Mouse (Mus musculus): ENCODE data around the gene Eps15. TPM values are rescaled to one million over a fixed set of nuclear protein-coding genes. Genes with fewer than 3 reads are reported as not detected.

Eps15 gene
- polyA plus RNA-seq, 1 experiment from 2014 or later, result 45.2 TPM

DNA sequence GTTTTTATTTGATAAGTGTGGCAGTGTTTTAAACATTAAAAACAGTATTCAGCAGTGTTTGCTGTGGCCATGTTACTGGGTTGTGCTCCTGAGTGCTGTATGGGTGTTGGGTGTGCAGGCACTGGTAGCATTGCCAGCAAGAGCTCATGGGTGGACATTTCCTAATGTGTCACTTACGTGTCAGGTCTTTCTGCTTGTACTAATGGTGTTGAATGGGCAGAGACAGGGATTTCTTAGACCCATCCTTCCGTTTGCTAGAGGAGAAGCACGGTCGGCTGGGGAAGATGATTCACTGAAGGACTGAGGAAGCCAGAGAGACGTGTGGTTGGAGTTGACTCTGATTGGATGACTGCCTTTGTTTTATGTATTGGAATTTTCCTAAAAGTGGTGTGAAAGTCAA is 63.8 kb downstream of the Eps15 start:
- Histone ChIP-seq H3K27ac (ENCODE audit: low read depth, low read length) (no peak overlapping the region), H3K4me1 (replicated peaks; ENCODE audit: control insufficient read depth, insufficient read depth, low read length) (no peaks in the 10 kb centered on the region), H3K36me3 (ENCODE audit: control insufficient read depth, insufficient read depth, low read length) (no peaks in the 10 kb centered on the region), H3K9me3 (ENCODE audit: control insufficient read depth, low read length) (no peaks in the 10 kb centered on the region), H3K27me3 (ENCODE audit: control insufficient read depth, insufficient read depth, low read length) (no peaks in the 10 kb centered on the region), H3K4me2 (ENCODE audit: low read depth, low read length, severe bottlenecking) (no peak overlapping the region), H3K4me3 (ENCODE audit: low read depth, low read length) (no peak overlapping the region; the same call in 1 of the 2 replicates), H3K9ac (ENCODE audit: low read length) (no peak overlapping the region)
- WGBS, result 82% methylated on average over 5 of the region's 5 CpGs
- no peak for DNase-seq (ENCODE audit: low spot score)
- ATAC-seq (replicated peaks; ENCODE audit: low FRiP score), result no peak

- no peak overlapping the region for H3K4me3 ChIP-seq (ENCODE audit: low read depth, low read length)
Measured at GRCm38 (mm10) chr4:109378107-109378506, 98.0 kb downstream of the Eps15 start.

DNA sequence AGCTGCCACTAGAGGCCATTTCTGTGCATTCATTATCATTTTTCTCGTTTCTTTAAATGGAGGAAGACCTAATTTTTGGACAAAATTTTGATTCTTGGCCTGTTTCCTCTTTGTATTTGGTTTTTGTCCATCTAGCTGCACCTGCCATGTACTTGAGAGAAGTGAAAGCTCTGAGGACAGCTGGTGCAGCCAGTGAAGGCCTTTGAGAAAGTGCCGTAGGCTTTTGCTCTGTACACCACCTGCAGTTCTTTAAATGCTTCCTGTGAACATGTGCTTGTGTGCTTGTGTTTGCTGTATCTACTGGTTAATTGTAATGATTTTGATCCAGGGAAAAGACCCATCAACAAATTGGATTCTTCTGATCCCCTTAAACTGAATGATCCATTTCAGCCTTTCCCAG is 102.4 kb downstream of the Eps15 start:
- ATAC-seq (replicated peaks; ENCODE audit: low FRiP score), result no peak
- no peak overlapping the region for H3K4me2 ChIP-seq (ENCODE audit: low read depth, low read length, severe bottlenecking)
- H3K27me3 ChIP-seq (ENCODE audit: control insufficient read depth, insufficient read depth, low read length), result no peaks in the 10 kb centered on the region
- H3K4me1 ChIP-seq (replicated peaks; ENCODE audit: control insufficient read depth, insufficient read depth, low read length), result no peaks in the 10 kb centered on the region
- H3K9me3 ChIP-seq (ENCODE audit: control insufficient read depth, low read length), result no peaks in the 10 kb centered on the region
- no peak overlapping the region for H3K4me3 ChIP-seq (ENCODE audit: low read depth, low read length)
- H3K9ac ChIP-seq (ENCODE audit: low read length), result no peak overlapping the region
- no peak overlapping the region for H3K27ac ChIP-seq (ENCODE audit: low read depth, low read length)
- H3K36me3 ChIP-seq (ENCODE audit: control insufficient read depth, insufficient read depth, low read length), result no peaks in the 10 kb centered on the region; the same call in 1 of the 2 replicates
- DNase-seq (ENCODE audit: low spot score), result no peak
- WGBS, result 66% methylated on average over 2 of the region's 2 CpGs

More at GRCm38 (mm10) chr4:109378107-109378506, 98.0 kb downstream of the Eps15 start:
- no peak overlapping the region for H3K4me2 ChIP-seq (ENCODE audit: low read depth, low read length, severe bottlenecking)
- DNase-seq (ENCODE audit: low spot score) (no peak), ATAC-seq (replicated peaks; ENCODE audit: low FRiP score) (no peak)
- H3K9me3 ChIP-seq (ENCODE audit: control insufficient read depth, low read length), result no peaks in the 10 kb centered on the region
- 83% methylated on average over 1 of the region's 1 CpGs for WGBS
- no peak overlapping the region for H3K9ac ChIP-seq (ENCODE audit: low read length)
- H3K4me1 ChIP-seq (replicated peaks; ENCODE audit: control insufficient read depth, insufficient read depth, low read length), result no peaks in the 10 kb centered on the region
- H3K36me3 ChIP-seq (ENCODE audit: control insufficient read depth, insufficient read depth, low read length), result no peaks in the 10 kb centered on the region; the same call in 1 of the 2 replicates
- no peak overlapping the region for H3K27ac ChIP-seq (ENCODE audit: low read depth, low read length)
- no peaks in the 10 kb centered on the region for H3K27me3 ChIP-seq (ENCODE audit: control insufficient read depth, insufficient read depth, low read length)

GRCm38 (mm10) chr4:109385599-109385998 is 105.5 kb downstream of the Eps15 start:
- 37% methylated on average over 4 of the region's 4 CpGs for WGBS
- Histone ChIP-seq H3K4me1 (replicated peaks; ENCODE audit: control insufficient read depth, insufficient read depth, low read length) (no peaks in the 10 kb centered on the region), H3K9me3 (ENCODE audit: control insufficient read depth, low read length) (no peaks in the 10 kb centered on the region), H3K4me3 (ENCODE audit: low read depth, low read length) (no peak overlapping the region), H3K27me3 (ENCODE audit: control insufficient read depth, insufficient read depth, low read length) (no peaks in the 10 kb centered on the region), H3K36me3 (ENCODE audit: control insufficient read depth, insufficient read depth, low read length) (no peaks in the 10 kb centered on the region), H3K4me2 (ENCODE audit: low read depth, low read length, severe bottlenecking) (no peak overlapping the region), H3K27ac (ENCODE audit: low read depth, low read length) (no peak overlapping the region), H3K9ac (ENCODE audit: low read length) (no peak overlapping the region)
- DNase-seq (ENCODE audit: low spot score), result no peak
- ATAC-seq (replicated peaks; ENCODE audit: low FRiP score), result peak; percentile 53; the same call in 1 of the 2 replicates

GRCm38 (mm10) chr4:109393229-109393779 is 113.2 kb downstream of the Eps15 start:
- ATAC-seq (replicated peaks; ENCODE audit: low FRiP score) (no peak), DNase-seq (ENCODE audit: low spot score) (no peak)
- no peak overlapping the region for H3K4me2 ChIP-seq (ENCODE audit: low read depth, low read length, severe bottlenecking)
- H3K9me3 ChIP-seq (ENCODE audit: control insufficient read depth, low read length), result no peaks in the 10 kb centered on the region
- H3K27me3 ChIP-seq (ENCODE audit: control insufficient read depth, insufficient read depth, low read length), result no peaks in the 10 kb centered on the region
- no peak overlapping the region for H3K9ac ChIP-seq (ENCODE audit: low read length)
- WGBS, result 86% methylated on average over 6 of the region's 6 CpGs
- H3K27ac ChIP-seq (ENCODE audit: low read depth, low read length), result no peak overlapping the region
- H3K4me1 ChIP-seq (replicated peaks; ENCODE audit: control insufficient read depth, insufficient read depth, low read length), result no peaks in the 10 kb centered on the region; the same call in 1 of the 2 replicates
- H3K4me3 ChIP-seq (ENCODE audit: low read depth, low read length), result no peak overlapping the region
- no peaks in the 10 kb centered on the region for H3K36me3 ChIP-seq (ENCODE audit: control insufficient read depth, insufficient read depth, low read length)

DNA sequence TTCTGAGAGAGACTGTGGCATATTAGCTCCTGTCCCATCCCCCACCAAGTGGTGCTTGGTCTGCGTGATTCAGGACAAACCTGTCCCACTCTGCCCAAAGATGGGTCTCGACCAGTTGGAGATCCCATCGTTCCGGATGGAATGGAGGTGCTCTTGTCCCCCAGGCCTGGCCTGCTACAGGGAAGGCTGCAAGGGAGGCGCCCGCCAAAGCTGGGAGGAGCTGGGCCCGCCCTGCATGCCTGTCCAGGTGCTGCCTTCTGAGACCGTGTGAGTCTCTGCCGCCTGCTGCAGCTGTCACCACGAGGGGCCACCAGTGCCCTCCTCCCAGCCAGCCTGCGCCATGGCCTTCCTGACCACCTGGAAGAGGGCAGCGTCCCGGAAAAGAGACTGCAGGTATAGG is 113.8 kb downstream of the Eps15 start:
- H3K27me3 ChIP-seq (ENCODE audit: control insufficient read depth, insufficient read depth, low read length), result no peaks in the 10 kb centered on the region
- no peak overlapping the region for H3K27ac ChIP-seq (ENCODE audit: low read depth, low read length)
- H3K4me2 ChIP-seq (ENCODE audit: low read depth, low read length, severe bottlenecking), result no peak overlapping the region; the same call in 1 of the 2 replicates
- H3K9ac ChIP-seq (ENCODE audit: low read length), result 0 out of 2 replicates have a peak overlapping the region, but pooled peaks have one; percentile 14
- no peak overlapping the region for H3K4me3 ChIP-seq (ENCODE audit: low read depth, low read length)
- no peaks in the 10 kb centered on the region for H3K9me3 ChIP-seq (ENCODE audit: control insufficient read depth, low read length)
- ATAC-seq (replicated peaks; ENCODE audit: low FRiP score), result no peak; the same call in 1 of the 2 replicates
- H3K4me1 ChIP-seq (replicated peaks; ENCODE audit: control insufficient read depth, insufficient read depth, low read length), result no peaks in the 10 kb centered on the region; the same call in 1 of the 2 replicates
- no peaks in the 10 kb centered on the region for H3K36me3 ChIP-seq (ENCODE audit: control insufficient read depth, insufficient read depth, low read length)
- DNase-seq (ENCODE audit: low spot score), result no peak
- WGBS, result 13% methylated on average over 13 of the region's 13 CpGs

- Histone ChIP-seq H3K4me1 (replicated peaks; ENCODE audit: control insufficient read depth, insufficient read depth, low read length) (no peaks in the 10 kb centered on the region; the same call in 1 of the 2 replicates), H3K36me3 (ENCODE audit: control insufficient read depth, insufficient read depth, low read length) (no peaks in the 10 kb centered on the region), H3K4me2 (ENCODE audit: low read depth, low read length, severe bottlenecking) (no peak overlapping the region; the same call in 1 of the 2 replicates), H3K9me3 (ENCODE audit: control insufficient read depth, low read length) (no peaks in the 10 kb centered on the region), H3K27me3 (ENCODE audit: control insufficient read depth, insufficient read depth, low read length) (no peaks in the 10 kb centered on the region), H3K9ac (ENCODE audit: low read length) (no peak overlapping the region), H3K4me3 (ENCODE audit: low read depth, low read length) (no peak overlapping the region), H3K27ac (ENCODE audit: low read depth, low read length) (no peak overlapping the region)
- ATAC-seq (replicated peaks; ENCODE audit: low FRiP score), result no peak
- WGBS, result 27% methylated on average over 13 of the region's 13 CpGs
- DNase-seq (ENCODE audit: low spot score), result no peak
Measured at GRCm38 (mm10) chr4:109394314-109395074, 114.4 kb downstream of the Eps15 start.

- 85% methylated on average over 10 of the region's 10 CpGs for WGBS
- ATAC-seq (replicated peaks; ENCODE audit: low FRiP score), result no peak
- no peak overlapping the region for H3K9ac ChIP-seq (ENCODE audit: low read length)
Measured at GRCm38 (mm10) chr4:109400366-109400980, 120.4 kb downstream of the Eps15 start.

More at GRCm38 (mm10) chr4:109400366-109400980, 120.4 kb downstream of the Eps15 start:
- no peaks in the 10 kb centered on the region for H3K36me3 ChIP-seq (ENCODE audit: control insufficient read depth, insufficient read depth, low read length)
- no peak overlapping the region for H3K4me3 ChIP-seq (ENCODE audit: low read depth, low read length)
- no peak overlapping the region for H3K4me2 ChIP-seq (ENCODE audit: low read depth, low read length, severe bottlenecking)
- DNase-seq (ENCODE audit: low spot score), result peak; percentile 33
- no peaks in the 10 kb centered on the region for H3K4me1 ChIP-seq (replicated peaks; ENCODE audit: control insufficient read depth, insufficient read depth, low read length)
- H3K27me3 ChIP-seq (ENCODE audit: control insufficient read depth, insufficient read depth, low read length), result no peaks in the 10 kb centered on the region
- H3K9me3 ChIP-seq (ENCODE audit: control insufficient read depth, low read length), result no peaks in the 10 kb centered on the region
- H3K27ac ChIP-seq (ENCODE audit: low read depth, low read length), result no peak overlapping the region

Data from forebrain, embryonic 11.5 days (tissue).